Mouse (Mus musculus) intestine, embryonic 14.5 days (tissue): ENCODE measurements around the gene Casc1. TPM values are rescaled to one million over a fixed set of nuclear protein-coding genes. Genes with fewer than 3 reads are reported as not detected.

Experiments
- ATAC-seq: fragments of 200-750 bp; cut with Nextera tagmentation; replicated peaks from 2 replicates; pipeline ENCODE4 v1.8.0; 2017; ENCODE audit warnings: low read depth, moderate number of reproducible peaks, moderate TSS enrichment, moderate library complexity; ENCODE audit not compliant: low FRiP score, low TSS enrichment
- DNase-seq: peaks from one replicate; pipeline ENCODE4 v3.0.0-alpha.2; 2018; ENCODE audit warnings: low spot score
- H3K27ac ChIP-seq: fragments of 300-500 bp; sonication (generic); 2 replicates; pipeline ENCODE4 v1.5.1; 2014; ENCODE audit warnings: low read depth, mild to moderate bottlenecking, control low read depth
- H3K27me3 ChIP-seq: fragments of 300-500 bp; sonication (generic); replicated peaks from 2 replicates; pipeline ENCODE4 v1.6.1; 2014; ENCODE audit warnings: low read length, control low read depth; ENCODE audit not compliant: control insufficient read depth, insufficient read depth
- H3K36me3 ChIP-seq: fragments of 300-500 bp; sonication (generic); 2 replicates; pipeline ENCODE4 v1.6.1; 2014; ENCODE audit warnings: low read length, control low read depth; ENCODE audit not compliant: control insufficient read depth, insufficient read depth
- H3K4me1 ChIP-seq: fragments of 300-500 bp; sonication (generic); replicated peaks from 2 replicates; pipeline ENCODE4 v1.6.1; 2014; ENCODE audit warnings: low read length, control low read depth, mixed read lengths; ENCODE audit not compliant: control insufficient read depth, insufficient read depth
- H3K4me2 ChIP-seq: fragments of 300-500 bp; sonication (generic); 2 replicates; pipeline ENCODE4 v1.6.1; 2014; ENCODE audit warnings: low read length
- H3K4me3 ChIP-seq: fragments of 300-500 bp; sonication (generic); 2 replicates; pipeline ENCODE4 v1.5.1; 2014; ENCODE audit warnings: low read depth, low read length, control low read depth, mixed read lengths
- H3K9ac ChIP-seq: fragments of 300-500 bp; sonication (generic); 2 replicates; pipeline ENCODE4 v1.6.1; 2014; ENCODE audit warnings: mild to moderate bottlenecking, low read length
- H3K9me3 ChIP-seq: fragments of 300-500 bp; sonication (generic); 2 replicates; pipeline ENCODE4 v1.6.1; 2016; ENCODE audit warnings: low read length, control low read depth; ENCODE audit not compliant: control insufficient read depth
- WGBS: fragments of 180-500 bp; shearing (Covaris S2); extraction: QIAGEN DNeasy Blood & Tissue Kit; methylation state at CpG from one replicate; pipeline ENCODE4 v1.1.7; 2014; 5-methylcytosine and 5-hydroxymethylcytosine counted together
- polyA plus RNA-seq: library from polyadenylated mRNA; unstranded; fragments of >200 nt; fragmentation: Nextera tagmentation; extraction: Ambion mirVana; gene quantifications from 2 replicates; pipeline ENCODE4 v1.2.1, GENCODE M21; 2014

Gene Casc1
- polyA plus RNA-seq, 1 experiment from 2014 or later = 0.43 TPM

- Histone ChIP-seq H3K9ac (no peak overlapping the region), H3K9me3 (0 out of 2 replicates have a peak, but pooled peaks cover 2% of the 10 kb centered on the region), H3K4me3 (no peak overlapping the region), H3K27me3 (no peaks in the 10 kb centered on the region), H3K4me2 (no peak overlapping the region), H3K27ac (no peak overlapping the region), H3K36me3 (no peaks in the 10 kb centered on the region), H3K4me1 (no peaks in the 10 kb centered on the region)
- ATAC-seq (no peak), DNase-seq (no peak)
- WGBS = 56% methylated on average over 5 of the region's 5 CpGs
Measured at GRCm38 (mm10) chr6:145160581-145160980, 50.2 kb downstream of the Casc1 start.

GRCm38 (mm10) chr6:145158619-145159018 is 52.2 kb downstream of the Casc1 start:
- DNase-seq (no peak), ATAC-seq (no peak)
- H3K27me3 ChIP-seq = no peaks in the 10 kb centered on the region
- no peaks in the 10 kb centered on the region for H3K36me3 ChIP-seq
- no peaks in the 10 kb centered on the region for H3K9me3 ChIP-seq
- WGBS = 72% methylated on average over 4 of the region's 4 CpGs
- no peak overlapping the region for H3K9ac ChIP-seq
- H3K4me3 ChIP-seq = no peak overlapping the region
- H3K27ac ChIP-seq = no peak overlapping the region
- no peaks in the 10 kb centered on the region for H3K4me1 ChIP-seq
- no peak overlapping the region for H3K4me2 ChIP-seq

DNA sequence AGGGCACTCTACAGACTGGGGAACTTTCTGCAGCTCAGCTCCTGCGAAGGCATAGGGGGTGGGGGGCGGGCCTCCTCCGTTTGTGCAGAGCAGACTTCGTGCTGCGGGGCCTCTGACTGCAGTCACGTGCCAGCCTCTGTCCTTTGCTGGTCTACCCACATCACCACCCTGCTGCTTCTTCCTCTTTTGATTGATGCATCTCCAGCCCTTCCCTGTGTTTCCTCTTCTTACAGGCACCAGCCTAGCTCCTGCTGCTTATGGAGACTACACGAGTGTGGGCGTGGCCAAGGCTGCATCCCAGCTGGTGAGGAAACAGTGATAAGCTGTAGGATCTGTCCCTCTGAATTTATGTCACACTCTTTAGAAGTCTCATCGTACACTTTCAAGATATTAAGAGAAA is 61.8 kb downstream of the Casc1 start:
- no peaks in the 10 kb centered on the region for H3K9me3 ChIP-seq
- no peaks in the 10 kb centered on the region for H3K27me3 ChIP-seq
- DNase-seq = no peak
- WGBS = 39% methylated on average over 9 of the region's 9 CpGs
- no peak overlapping the region for H3K9ac ChIP-seq
- H3K4me2 ChIP-seq = no peak overlapping the region
- no peak for ATAC-seq
- H3K27ac ChIP-seq = no peak overlapping the region
- H3K4me1 ChIP-seq = no peaks in the 10 kb centered on the region
- no peaks in the 10 kb centered on the region for H3K36me3 ChIP-seq
- H3K4me3 ChIP-seq = no peak overlapping the region

DNA sequence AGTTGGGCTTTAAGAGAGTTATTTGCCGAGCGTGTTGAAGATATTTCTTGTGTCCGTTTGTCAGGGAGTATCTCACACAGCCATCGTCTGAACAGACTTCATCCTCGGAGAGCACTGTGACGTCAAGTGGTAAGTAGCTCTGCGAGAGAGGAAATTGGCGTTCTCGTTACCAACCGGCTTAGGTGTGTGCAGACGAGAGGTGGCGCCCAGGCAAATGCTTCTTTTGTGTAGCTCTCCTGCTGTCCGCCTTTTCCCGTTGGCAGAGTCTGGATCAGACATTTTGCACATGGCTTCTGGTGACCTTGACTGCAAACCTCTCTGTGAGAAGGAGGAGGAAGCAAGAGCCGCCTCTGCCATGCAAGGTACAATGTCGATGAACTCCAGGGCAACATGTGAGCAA is 63.1 kb downstream of the Casc1 start:
- H3K9ac ChIP-seq = no peak overlapping the region
- no peaks in the 10 kb centered on the region for H3K9me3 ChIP-seq

DNA sequence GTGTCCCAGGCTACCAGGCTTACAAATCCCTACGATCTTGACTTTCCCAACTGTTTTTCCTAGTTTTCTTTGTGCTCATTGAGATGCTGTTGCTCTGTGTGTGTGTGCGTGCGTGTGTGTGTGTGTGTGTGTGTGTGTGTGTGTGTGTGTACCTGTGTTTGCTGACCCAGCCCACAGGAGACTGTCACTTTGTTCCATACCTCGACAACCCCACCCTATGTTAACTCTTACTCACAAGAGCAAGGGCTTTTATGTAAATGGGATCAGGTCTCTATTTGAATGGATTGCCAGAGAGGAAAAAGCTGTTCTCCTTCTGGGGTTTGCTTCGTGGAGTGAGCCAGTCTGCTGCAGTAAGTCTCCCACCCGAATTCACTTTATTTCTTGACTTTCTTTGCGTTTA is 65.6 kb downstream of the Casc1 start:
- Histone ChIP-seq H3K27me3 (no peaks in the 10 kb centered on the region), H3K4me1 (no peaks in the 10 kb centered on the region), H3K9me3 (no peaks in the 10 kb centered on the region), H3K27ac (no peak overlapping the region), H3K9ac (no peak overlapping the region), H3K4me2 (no peak overlapping the region), H3K4me3 (no peak overlapping the region), H3K36me3 (no peaks in the 10 kb centered on the region)
- DNase-seq (no peak), ATAC-seq (no peak)
- 59% methylated on average over 7 of the region's 7 CpGs for WGBS

More for the DNA sequence above, 63.1 kb downstream of the Casc1 start:
- Histone ChIP-seq H3K27ac (no peak overlapping the region), H3K4me1 (no peaks in the 10 kb centered on the region), H3K4me2 (no peak overlapping the region), H3K36me3 (no peaks in the 10 kb centered on the region), H3K27me3 (no peaks in the 10 kb centered on the region), H3K4me3 (no peak overlapping the region)
- 85% methylated on average over 16 of the region's 16 CpGs for WGBS
- ATAC-seq (no peak), DNase-seq (no peak)

GRCm38 (mm10) chr6:145141827-145142226 is 69.0 kb downstream of the Casc1 start:
- Histone ChIP-seq H3K4me2 (no peak overlapping the region), H3K9ac (no peak overlapping the region), H3K9me3 (no peaks in the 10 kb centered on the region), H3K27ac (no peak overlapping the region), H3K27me3 (no peaks in the 10 kb centered on the region), H3K4me3 (no peak overlapping the region), H3K36me3 (no peaks in the 10 kb centered on the region), H3K4me1 (no peaks in the 10 kb centered on the region)
- ATAC-seq (no peak), DNase-seq (no peak)
- WGBS = 92% methylated on average over 12 of the region's 12 CpGs

- WGBS = 59% methylated on average over 11 of the region's 11 CpGs
- H3K4me3 ChIP-seq = no peak overlapping the region
- H3K4me2 ChIP-seq = no peak overlapping the region
- DNase-seq = no peak
- no peaks in the 10 kb centered on the region for H3K36me3 ChIP-seq
- no peaks in the 10 kb centered on the region for H3K27me3 ChIP-seq
- H3K4me1 ChIP-seq = no peaks in the 10 kb centered on the region
- no peak overlapping the region for H3K9ac ChIP-seq
- H3K9me3 ChIP-seq = no peaks in the 10 kb centered on the region
- ATAC-seq = no peak
- no peak overlapping the region for H3K27ac ChIP-seq
Measured at GRCm38 (mm10) chr6:145140706-145141105, 70.1 kb downstream of the Casc1 start.

- H3K9me3 ChIP-seq = no peaks in the 10 kb centered on the region
- H3K4me2 ChIP-seq = no peak overlapping the region
- WGBS = 77% methylated on average over 11 of the region's 11 CpGs
- H3K4me1 ChIP-seq = no peaks in the 10 kb centered on the region
- no peak overlapping the region for H3K27ac ChIP-seq
- H3K36me3 ChIP-seq = no peaks in the 10 kb centered on the region
- H3K9ac ChIP-seq = no peak overlapping the region
- H3K4me3 ChIP-seq = no peak overlapping the region
- ATAC-seq (no peak), DNase-seq (no peak)
- H3K27me3 ChIP-seq = no peaks in the 10 kb centered on the region
Measured at GRCm38 (mm10) chr6:145139776-145140475, 70.9 kb downstream of the Casc1 start.

DNA sequence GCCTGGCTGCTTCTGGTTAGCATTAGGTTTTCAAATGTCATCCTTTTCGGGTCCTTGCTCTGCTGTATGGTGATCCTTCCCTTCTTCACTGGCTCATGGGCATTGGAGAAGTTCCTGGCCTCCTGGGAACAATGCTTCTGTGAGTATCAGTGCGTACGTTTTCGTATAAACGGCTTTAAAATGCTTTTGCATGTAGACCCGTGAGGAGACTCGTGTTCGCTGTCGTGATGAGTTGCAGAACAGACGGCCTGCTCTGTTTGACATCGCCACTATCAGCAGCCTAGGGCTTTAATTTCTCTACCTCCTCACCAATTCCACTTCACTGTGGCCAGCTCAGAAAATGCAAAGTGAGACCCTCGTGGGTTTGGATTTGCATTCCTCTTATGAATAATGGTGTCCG is 71.6 kb downstream of the Casc1 start:
- ATAC-seq = no peak
- H3K4me1 ChIP-seq = no peaks in the 10 kb centered on the region
- no peaks in the 10 kb centered on the region for H3K36me3 ChIP-seq
- H3K27me3 ChIP-seq = no peaks in the 10 kb centered on the region
- no peak overlapping the region for H3K4me3 ChIP-seq
- WGBS = 49% methylated on average over 13 of the region's 13 CpGs
- no peak overlapping the region for H3K4me2 ChIP-seq
- no peak overlapping the region for H3K27ac ChIP-seq
- no peak overlapping the region for H3K9ac ChIP-seq
- H3K9me3 ChIP-seq = no peaks in the 10 kb centered on the region
- DNase-seq = no peak
